Mouse (Mus musculus): Measurements from ENCODE around the gene Synj2. TPM values are rescaled to one million over a fixed set of nuclear protein-coding genes. Genes with fewer than 3 reads are reported as not detected.

Gene Synj2
- 10 to 100 TPM; 61.3 to 82.7 (median 71.8) TPM for total RNA-seq (2022)

- DNase-seq (ENCODE audit: low spot score in 2 of 2): no peak
Measured at GRCm38 (mm10) chr17:5941230-5942043, at the start of gene Synj2. TSS of gene Synj2 (plus strand) at chr17:5941280.

- no peak for DNase-seq (ENCODE audit: low spot score in 2 of 2)
Measured at GRCm38 (mm10) chr17:5891933-5892683, 49.0 kb upstream of the Synj2 start.

- DNase-seq (ENCODE audit: low spot score in 2 of 2): no peak
Measured at GRCm38 (mm10) chr17:5893092-5893491, 48.0 kb upstream of the Synj2 start.

GRCm38 (mm10) chr17:5893574-5894148 lies 47.4 kb upstream of the Synj2 start:
- no peak for DNase-seq (ENCODE audit: low spot score in 2 of 2)

- DNase-seq (ENCODE audit: low spot score in 2 of 2): no peak
Measured at GRCm38 (mm10) chr17:5896066-5896465, 45.0 kb upstream of the Synj2 start.

GRCm38 (mm10) chr17:5896607-5897006 lies 44.5 kb upstream of the Synj2 start:
- no peak for DNase-seq (ENCODE audit: low spot score in 2 of 2)

- DNase-seq (ENCODE audit: low spot score in 2 of 2): no peak
Measured at GRCm38 (mm10) chr17:5897326-5898200, 43.5 kb upstream of the Synj2 start.

- no peak for DNase-seq (ENCODE audit: low spot score in 2 of 2)
Measured at GRCm38 (mm10) chr17:5899251-5899650, 41.8 kb upstream of the Synj2 start.

- DNase-seq (ENCODE audit: low spot score in 2 of 2): no peak
Measured at GRCm38 (mm10) chr17:5901381-5901780, 39.7 kb upstream of the Synj2 start.

- DNase-seq (ENCODE audit: low spot score in 2 of 2): no peak
Measured at GRCm38 (mm10) chr17:5903630-5904301, 37.3 kb upstream of the Synj2 start.

GRCm38 (mm10) chr17:5909681-5910080 lies 31.4 kb upstream of the Synj2 start:
- no peak for DNase-seq (ENCODE audit: low spot score in 2 of 2)

GRCm38 (mm10) chr17:5911591-5911990 lies 29.5 kb upstream of the Synj2 start:
- DNase-seq (ENCODE audit: low spot score in 2 of 2): peak; percentile 64 to 65

- no peak for DNase-seq (ENCODE audit: low spot score in 2 of 2)
Measured at GRCm38 (mm10) chr17:5912797-5913196, 28.3 kb upstream of the Synj2 start.

GRCm38 (mm10) chr17:5914217-5914616 lies 26.9 kb upstream of the Synj2 start:
- DNase-seq (ENCODE audit: low spot score in 2 of 2): no peak

- no peak for DNase-seq (ENCODE audit: low spot score in 2 of 2)
Measured at GRCm38 (mm10) chr17:5921954-5922353, 19.1 kb upstream of the Synj2 start.

- DNase-seq (ENCODE audit: low spot score in 2 of 2): peak in 1 of 2 experiments; percentile 54
Measured at GRCm38 (mm10) chr17:5923281-5923680, 17.8 kb upstream of the Synj2 start.

GRCm38 (mm10) chr17:5924238-5924637 lies 16.8 kb upstream of the Synj2 start:
- peak in 1 of 2 experiments; percentile 32 for DNase-seq (ENCODE audit: low spot score in 2 of 2)

- DNase-seq (ENCODE audit: low spot score in 2 of 2): no peak
Measured at GRCm38 (mm10) chr17:5926710-5927109, 14.4 kb upstream of the Synj2 start.

GRCm38 (mm10) chr17:5929031-5929430 lies 12.0 kb upstream of the Synj2 start:
- no peak for DNase-seq (ENCODE audit: low spot score in 2 of 2)

GRCm38 (mm10) chr17:5932161-5932560 lies 8.9 kb upstream of the Synj2 start:
- DNase-seq (ENCODE audit: low spot score in 2 of 2): no peak
